Mouse (Mus musculus): ENCODE measurements around the gene Garnl3.

Garnl3 gene

GRCm38 (mm10) chr2:32968024-32968614, 163.3 kb downstream of the Garnl3 start:
- 64% methylated on average over 9 of the region's 9 CpGs for WGBS

GRCm38 (mm10) chr2:32966689-32967631, 164.5 kb downstream of the Garnl3 start:
- under 1% methylated on average over 55 of the region's 55 CpGs for WGBS

DNA sequence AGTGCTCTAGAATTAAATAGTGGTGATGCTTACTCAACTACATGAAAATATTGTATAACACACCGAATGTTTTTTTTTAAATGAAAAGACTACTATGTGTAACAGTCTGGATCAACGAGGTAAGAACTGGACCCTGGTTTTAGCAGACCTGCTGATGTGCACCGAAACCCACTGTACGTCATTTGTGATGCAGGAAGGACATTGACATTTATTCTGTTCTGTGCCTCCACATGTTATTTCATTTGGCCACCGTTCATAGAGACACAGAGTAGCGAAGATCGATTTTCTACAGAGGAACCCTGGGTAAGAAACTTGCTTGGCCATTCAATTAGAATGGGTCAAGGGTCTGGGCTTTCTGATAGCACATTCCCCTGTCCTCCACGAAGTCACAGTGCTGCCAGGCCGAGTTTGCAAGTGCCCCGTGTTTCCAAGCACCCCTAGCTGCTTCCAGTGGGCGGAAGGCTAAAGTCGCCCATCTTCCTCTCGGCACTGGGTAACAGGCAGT, 165.2 kb downstream of the Garnl3 start:
- 7% methylated on average over 13 of the region's 13 CpGs for WGBS

- 20% methylated on average over 7 of the region's 7 CpGs for WGBS
Observed at GRCm38 (mm10) chr2:32965511-32966183, 165.8 kb downstream of the Garnl3 start.

DNA sequence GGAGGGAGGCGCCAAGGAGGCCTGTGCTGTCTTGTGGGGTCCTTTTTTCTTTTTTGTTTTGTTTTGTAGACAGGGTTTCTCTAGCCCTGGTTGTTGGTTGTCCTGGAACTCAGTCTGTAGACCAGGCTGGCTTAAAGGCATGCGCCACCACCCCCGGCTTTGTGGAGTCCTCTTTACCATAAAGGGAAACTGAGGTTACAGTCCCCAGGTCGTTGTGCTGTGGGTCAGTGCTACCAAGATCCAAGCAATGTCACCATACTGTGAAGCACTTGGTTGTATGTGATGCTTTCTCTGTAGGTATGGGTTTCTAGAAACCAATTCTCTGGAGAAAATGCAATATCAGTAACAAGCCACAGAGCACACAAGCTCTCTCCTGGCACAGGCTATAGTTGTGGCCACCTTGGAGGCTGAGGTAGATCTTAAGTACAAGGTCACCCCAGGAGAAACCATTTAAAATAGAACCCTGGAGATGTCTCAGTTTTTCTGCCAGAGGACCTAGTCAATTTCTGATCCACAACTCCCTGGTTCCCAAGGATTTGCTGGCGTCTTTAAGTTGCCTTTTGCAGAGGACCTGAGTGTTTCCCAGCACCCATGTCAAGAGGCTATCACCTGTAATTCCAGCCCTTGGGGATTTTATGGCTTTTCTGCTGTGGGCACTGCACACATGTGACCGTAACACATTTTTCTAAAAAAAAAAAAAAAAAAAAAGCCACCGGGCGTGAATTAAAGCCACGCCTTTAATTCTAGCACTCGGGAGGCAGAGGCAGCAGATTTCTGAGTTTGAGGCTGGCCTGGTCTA, 166.6 kb downstream of the Garnl3 start:
- 42% methylated on average over 10 of the region's 10 CpGs for WGBS

GRCm38 (mm10) chr2:32963981-32964380, 167.5 kb downstream of the Garnl3 start:
- 83% methylated on average over 1 of the region's 1 CpGs for WGBS

DNA sequence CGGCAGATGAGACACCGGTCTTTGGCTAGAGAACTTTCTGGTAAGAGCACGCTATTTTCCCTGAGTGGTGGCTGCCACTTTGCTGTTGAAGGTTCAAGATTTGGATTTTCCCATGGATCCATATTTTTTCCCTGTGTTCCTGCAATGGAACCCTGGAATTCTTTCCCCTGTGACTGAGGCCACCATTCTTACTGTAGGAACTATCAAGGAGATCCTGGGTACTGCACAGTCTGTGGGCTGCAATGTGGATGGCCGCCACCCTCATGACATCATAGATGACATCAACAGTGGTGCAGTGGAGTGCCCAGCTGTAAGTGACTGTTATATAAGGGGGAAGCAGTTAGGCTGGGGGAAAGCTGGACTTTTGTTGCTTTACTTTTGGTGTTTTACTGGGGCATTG, 167.9 kb downstream of the Garnl3 start:
- WGBS = 65% methylated on average over 4 of the region's 4 CpGs

- WGBS = 14% methylated on average over 9 of the region's 9 CpGs
Observed at GRCm38 (mm10) chr2:32962875-32963220, 168.6 kb downstream of the Garnl3 start.

DNA sequence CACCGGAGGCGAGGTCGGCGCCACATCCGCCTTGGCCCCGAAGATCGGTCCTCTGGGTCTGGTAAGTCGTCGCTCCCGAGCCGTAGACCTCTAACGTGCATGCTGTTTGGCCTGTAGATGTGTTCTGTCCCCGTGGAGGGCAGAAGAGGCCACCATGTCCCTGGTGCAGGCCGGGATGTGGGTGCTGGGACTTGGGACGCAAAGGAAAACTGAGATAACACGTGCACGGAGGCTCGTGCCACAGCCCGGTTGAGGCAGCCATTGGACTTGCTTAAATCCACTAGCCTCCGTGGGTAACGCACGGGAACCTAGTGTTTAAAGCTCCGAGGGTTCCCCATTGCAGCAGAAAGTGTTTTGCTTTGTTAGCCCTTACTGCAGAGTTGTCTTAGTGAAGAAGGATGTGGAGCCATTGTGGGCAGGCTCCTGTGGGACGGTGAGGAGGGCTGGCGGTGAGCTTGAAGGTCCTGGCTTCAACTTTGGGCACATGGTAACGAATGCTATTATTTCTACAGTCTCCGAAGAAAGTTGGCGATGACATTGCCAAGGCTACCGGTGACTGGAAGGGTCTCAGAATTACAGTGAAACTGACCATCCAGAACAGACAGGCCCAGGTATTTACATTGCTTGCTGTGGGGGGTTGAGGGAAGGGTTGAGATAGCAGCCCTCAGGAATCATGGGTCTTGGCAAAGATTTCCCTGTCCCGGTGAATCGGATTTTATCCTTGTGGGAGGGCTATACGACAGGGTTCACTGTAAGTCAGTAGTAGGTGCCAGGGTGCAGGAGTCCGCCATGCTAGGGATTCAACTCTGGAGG, 169.2 kb downstream of the Garnl3 start:
- 3% methylated on average over 33 of the region's 33 CpGs for WGBS

- WGBS = under 1% methylated on average over 55 of the region's 55 CpGs
Observed at GRCm38 (mm10) chr2:32961192-32961995, 170.1 kb downstream of the Garnl3 start, which contains the start of the genes Rpl12 and Lrsam1. Gene Rpl12 (plus strand): TSS chr2:32961559. Gene Lrsam1 (minus strand): TSS chr2:32961614.

DNA sequence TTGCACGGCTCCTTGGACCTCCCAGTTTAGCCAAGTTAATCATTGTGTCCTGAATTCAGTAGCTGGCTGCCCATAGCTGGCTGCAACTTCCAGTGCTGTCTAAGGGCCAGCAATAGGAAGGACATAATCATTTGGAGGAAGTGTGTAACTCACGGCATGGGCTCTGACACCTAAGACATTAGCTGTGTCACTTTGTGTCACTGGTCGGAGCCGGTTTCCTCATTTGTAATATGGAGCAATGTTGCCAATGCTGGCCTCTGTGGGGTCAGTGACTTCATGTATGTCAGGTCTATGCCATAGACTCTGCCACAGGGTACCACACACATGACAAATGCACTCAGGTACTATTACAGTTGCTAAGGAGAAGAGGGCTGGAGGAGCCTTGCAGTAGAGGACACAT, 171.2 kb downstream of the Garnl3 start:
- 79% methylated on average over 4 of the region's 4 CpGs for WGBS

- 50% methylated on average over 8 of the region's 8 CpGs for WGBS
Observed at GRCm38 (mm10) chr2:32957344-32957743, 174.1 kb downstream of the Garnl3 start.

GRCm38 (mm10) chr2:32954581-32954980, 176.9 kb downstream of the Garnl3 start:
- 97% methylated on average over 2 of the region's 2 CpGs for WGBS

GRCm38 (mm10) chr2:32947454-32947853, 184.0 kb downstream of the Garnl3 start:
- 84% methylated on average over 11 of the region's 11 CpGs for WGBS

DNA sequence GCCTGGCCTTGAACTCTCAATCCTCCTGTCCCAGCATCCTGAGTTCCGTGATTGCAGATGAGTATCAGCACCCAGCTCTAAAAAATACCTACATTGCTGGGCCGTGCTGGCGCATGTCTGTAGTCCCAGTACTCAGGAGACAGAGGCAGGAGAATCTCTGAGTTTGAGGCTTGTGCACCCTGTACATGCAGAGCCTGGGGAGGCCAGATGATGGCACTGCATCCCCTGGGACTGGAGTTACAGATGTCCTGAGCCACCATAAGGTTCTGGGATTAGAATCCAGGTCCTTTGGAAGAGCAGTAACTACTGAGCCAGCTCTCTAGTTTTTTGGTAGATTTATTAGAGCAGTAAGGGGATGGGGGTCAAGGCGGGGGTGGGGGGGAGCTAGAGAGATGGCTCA, 191.0 kb downstream of the Garnl3 start:
- 94% methylated on average over 4 of the region's 4 CpGs for WGBS

DNA sequence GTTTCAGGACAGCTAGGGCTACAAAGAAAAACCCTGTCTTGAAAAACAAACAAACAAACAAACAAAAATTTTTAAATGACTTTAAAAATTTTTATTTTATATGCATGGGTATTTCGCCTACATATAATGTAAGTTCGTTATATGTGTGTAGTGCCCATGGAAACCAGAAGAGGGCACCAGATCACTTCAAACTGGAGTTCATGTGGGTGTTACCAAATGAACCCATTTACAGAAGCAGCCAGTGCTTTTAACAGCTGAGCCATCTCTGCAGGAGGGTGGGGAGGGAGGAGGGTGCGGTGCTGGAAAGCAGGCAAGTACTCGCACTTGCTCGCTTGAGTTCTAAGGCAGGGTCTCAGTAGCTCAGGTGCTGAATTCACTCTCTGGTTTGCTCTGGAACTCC, 192.0 kb downstream of the Garnl3 start:
- 55% methylated on average over 5 of the region's 5 CpGs for WGBS

DNA sequence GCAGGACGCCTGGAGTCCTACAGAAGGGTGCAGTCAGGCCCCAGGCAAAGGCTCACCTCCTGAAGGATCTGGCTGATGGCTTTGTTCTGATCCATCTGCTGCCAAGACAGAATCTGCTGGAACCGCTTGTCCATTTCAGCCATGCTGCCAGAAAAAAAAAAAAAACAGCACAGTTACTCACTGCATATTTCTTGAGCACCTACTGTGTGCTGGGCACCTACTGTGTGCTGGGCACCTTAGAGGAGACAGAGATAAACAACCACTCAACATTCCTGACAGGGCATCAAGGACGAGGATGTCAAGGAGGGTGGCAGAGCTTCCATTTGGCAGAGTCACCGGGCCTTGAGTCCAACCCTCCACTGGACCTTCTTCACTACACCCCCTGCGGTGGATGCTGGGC, 192.7 kb downstream of the Garnl3 start:
- 92% methylated on average over 5 of the region's 5 CpGs for WGBS
